Mouse (Mus musculus) gastrocnemius, adult 8-10 months (tissue): ENCODE measurements around the gene Tmem138. TPM values are rescaled to one million over a fixed set of nuclear protein-coding genes. Genes with fewer than 3 reads are reported as not detected.

Experiments used
- DNase-seq, 2 experiments: peaks; one replicate each; pipeline ENCODE4 v3.0.0; 2022; ENCODE audit warnings: low spot score in 2 of 2
- total RNA-seq, 4 experiments: library from RNA; stranded (reverse); gene quantifications; 2 replicates each; pipeline ENCODE4 v1.2.4; 2022

The Tmem138 gene
- 1 to 10 TPM in 2 of 4 experiments, under 1 TPM in 2; 0.80 to 1.7 (median 1.1) TPM for total RNA-seq

GRCm38 (mm10) chr19:10576690-10577561 lies at the start of gene Tmem138, which contains the start of gene Cyb561a3:
Gene Tmem138 (minus strand): TSS chr19:10577362.
Gene Cyb561a3 (plus strand): TSS chr19:10577172.
- DNase-seq = peak; percentile 83 to 84

- DNase-seq = no peak
Measured at GRCm38 (mm10) chr19:10608573-10609240, 31.5 kb upstream of the Tmem138 start.

- DNase-seq = no peak
Measured at GRCm38 (mm10) chr19:10605901-10606622, 28.9 kb upstream of the Tmem138 start.

- DNase-seq = peak; percentile 98 to 99
Measured at GRCm38 (mm10) chr19:10605293-10605900, 28.2 kb upstream of the Tmem138 start, which contains the start of the genes Ddb1 and Tkfc. Gene Ddb1 (plus strand): TSS chr19:10605327. Gene Tkfc (minus strand): TSS chr19:10605654.

DNA sequence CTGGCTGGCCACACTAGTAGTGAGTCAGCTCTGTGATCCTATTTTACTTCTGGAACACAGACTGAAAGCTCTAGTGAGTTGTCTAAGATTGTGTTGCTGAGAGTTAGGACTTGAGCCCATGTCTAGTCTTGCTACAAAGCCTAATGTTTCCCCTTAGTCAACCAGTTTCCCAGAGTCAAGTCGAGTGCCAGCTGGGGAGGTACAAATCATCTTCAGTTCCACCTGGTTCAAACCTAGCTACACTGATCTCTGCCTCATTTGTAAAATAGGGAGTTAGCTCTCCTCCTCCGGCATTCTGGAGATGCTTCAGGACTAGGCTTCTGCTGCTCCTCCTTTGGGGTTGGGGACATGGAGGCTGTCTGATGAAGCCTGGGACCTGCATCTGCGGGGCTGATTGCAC lies 27.4 kb upstream of the Tmem138 start:
- DNase-seq = no peak

DNA sequence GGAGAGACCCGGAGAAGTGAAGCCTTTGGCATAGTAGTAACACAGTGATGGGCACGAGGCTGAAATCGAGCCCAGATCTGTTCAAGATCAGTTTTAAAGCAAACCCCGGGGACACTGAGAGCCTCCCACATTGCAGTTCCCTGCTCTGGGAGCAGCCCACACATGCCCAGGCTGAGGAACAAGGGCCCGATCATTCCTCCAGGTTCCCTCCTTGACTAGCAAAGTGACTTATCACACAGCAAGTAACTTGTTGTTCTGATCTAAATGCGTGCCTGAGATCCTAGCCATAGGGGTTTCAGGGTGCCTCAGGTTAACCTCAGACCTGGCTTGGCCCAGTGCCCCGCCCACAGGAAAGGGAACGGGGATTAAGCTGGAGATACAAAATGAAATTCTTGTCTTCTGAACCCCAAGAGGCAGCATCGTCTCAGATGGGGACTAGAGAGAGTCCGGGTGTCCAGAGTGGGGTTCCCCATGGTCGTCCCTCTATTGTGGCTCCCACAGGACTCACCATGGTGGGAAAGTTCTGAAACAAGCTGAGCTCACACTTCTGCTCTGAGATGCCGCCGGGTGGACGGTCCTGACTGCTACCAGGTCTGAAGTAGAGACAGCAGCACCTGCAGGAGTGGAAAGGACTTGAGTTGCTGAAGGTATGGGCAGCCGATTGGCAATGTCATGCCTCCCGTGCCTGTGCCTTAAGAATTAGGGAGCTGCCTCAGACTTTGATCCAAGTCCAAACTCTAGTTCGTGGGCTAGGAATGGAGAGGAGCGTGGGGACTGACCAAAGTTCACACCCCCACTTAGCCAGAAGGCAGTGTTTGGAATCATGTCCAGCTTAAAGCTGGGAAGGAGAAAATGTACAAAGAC lies 26.7 kb upstream of the Tmem138 start:
- DNase-seq = no peak

DNA sequence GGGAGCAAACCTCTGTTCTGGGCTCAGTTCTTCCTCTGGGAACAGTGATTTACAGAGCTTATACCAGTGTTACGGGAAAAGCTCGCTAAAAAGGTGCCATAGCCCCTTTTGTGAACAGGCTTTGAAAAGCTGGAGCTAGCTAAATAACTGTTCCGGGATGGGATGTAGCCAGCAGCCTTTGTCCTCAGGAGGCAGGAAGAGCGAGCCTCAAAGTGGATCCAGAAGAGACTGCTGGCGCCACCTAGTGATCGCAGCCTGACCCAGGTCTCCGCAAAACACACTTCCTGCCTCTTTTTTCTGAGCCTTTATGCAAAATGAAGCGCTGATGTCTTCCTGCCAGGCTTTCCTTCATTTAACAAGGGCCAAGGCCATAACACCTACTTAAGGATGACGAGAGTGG lies 25.6 kb upstream of the Tmem138 start:
- DNase-seq = peak; percentile 73 to 77

DNA sequence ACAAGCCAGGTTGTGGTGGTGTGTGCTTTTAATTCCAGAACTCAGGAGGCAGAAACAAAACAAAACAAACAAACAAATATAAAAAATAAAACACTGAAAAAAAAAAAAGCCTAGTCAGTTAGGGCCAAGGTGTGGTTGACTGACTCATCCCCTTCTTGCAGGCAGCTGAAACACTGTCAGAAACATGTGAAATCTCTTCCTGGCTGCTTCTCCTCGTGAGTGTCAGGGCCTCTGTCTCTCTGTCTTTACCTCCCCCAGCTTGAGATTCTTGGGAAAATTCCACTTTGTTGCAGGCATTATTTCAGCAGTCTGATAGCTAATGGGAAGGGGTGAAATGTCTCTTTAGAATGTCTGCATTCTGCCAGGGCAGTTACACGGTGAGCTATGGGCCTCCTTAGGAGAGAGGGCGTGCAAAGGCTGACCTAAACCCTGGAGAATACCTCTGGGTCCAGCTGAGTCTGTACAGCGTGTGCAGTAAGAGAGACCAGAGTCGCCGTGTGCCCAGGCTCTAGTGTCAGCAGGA lies 25.1 kb upstream of the Tmem138 start:
- no peak for DNase-seq

DNA sequence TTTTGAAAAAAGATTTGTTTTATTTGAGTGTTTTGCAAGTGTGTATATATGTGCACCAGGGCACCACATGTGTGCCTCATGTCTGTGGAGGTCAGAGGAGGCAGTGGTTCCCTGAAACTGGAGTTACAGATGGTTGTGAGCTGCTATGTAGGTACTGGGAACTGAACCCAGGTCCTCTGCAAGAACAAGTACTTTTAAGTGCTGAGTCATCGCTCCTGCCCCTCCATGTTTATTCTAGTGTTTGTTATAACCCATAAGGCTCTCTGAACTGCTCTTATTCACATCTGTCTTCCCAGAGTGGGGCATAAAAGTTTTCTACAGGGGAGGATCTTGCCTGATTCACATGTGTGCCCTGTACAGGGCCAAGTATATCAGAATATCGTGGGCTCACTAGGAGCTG lies 22.5 kb upstream of the Tmem138 start:
- no peak for DNase-seq

GRCm38 (mm10) chr19:10598188-10598587 lies 21.0 kb upstream of the Tmem138 start:
- no peak for DNase-seq

DNA sequence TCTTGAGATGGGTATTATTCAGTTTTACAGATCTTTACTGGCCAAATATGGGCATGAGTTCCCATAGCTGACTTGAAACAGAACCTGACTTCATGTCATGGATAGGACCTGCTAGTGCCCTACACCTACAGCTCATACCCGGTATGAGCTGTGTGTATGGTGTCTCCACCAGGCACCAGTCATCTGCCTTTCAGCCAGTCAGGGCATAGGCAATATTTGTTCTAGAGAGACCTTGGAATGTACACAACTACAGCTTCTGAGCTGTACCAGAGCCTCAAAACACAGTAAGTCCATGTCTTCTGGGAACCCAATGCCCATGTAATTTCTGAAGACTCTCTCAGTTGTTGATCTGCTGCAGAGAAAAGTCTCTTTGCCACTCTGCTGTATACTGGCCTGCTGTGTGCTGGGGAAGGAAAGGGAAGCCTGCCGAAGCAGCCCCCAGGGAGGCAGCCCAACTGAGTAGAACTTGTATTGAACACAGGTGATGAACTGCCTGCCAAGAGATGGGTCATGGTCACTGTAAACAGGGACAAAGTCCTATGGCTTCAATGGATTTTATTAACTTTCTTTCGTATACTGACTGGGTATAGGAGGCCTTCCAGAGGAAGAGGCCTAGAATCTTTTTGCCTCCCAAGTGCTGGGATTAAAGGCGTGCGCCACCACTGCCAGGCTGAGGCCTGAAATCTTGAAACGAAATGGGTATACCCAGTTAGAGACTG lies 14.7 kb upstream of the Tmem138 start:
- DNase-seq = no peak

DNA sequence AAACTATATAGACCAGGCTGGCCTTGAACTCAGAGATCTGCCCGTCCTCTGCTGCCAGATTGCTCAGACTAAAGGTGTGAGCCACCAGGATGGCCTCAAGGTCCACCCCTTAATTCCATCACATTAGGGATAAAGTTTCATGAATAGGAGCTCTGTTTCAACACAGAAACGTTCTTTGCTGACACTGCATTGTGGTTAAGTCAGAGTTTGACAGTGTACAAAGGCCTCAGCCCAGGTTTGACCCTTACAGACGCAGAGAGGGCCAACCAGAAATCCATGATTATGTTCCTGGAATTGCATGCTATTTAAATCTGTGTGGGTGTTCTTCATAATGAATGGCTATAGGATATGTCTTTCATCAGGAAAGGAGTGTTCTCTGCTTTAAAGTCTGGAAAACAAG lies 13.1 kb upstream of the Tmem138 start:
- DNase-seq = no peak

GRCm38 (mm10) chr19:10589127-10589857 lies 12.1 kb upstream of the Tmem138 start:
- DNase-seq = no peak

GRCm38 (mm10) chr19:10587231-10587630 lies 10.1 kb upstream of the Tmem138 start:
- no peak for DNase-seq

DNA sequence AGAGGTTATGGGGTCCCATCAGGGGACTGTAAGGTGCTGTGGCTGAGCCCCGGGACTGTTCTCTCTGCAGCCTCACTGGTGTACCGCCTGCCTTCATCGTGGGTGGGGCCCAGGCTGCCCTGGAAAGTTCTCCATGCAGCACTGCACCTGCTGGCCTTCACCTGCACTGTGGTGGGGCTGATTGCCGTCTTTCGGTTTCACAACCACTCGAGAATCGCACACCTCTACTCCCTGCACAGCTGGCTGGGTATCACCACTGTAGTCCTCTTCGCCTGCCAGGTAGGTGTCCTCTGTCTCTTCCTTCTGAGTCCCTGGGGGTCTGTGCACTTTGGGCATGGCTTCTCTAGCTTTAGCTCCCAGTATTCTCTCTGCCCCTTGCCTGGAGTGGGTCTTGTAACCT lies 8.0 kb upstream of the Tmem138 start:
- DNase-seq = no peak

DNA sequence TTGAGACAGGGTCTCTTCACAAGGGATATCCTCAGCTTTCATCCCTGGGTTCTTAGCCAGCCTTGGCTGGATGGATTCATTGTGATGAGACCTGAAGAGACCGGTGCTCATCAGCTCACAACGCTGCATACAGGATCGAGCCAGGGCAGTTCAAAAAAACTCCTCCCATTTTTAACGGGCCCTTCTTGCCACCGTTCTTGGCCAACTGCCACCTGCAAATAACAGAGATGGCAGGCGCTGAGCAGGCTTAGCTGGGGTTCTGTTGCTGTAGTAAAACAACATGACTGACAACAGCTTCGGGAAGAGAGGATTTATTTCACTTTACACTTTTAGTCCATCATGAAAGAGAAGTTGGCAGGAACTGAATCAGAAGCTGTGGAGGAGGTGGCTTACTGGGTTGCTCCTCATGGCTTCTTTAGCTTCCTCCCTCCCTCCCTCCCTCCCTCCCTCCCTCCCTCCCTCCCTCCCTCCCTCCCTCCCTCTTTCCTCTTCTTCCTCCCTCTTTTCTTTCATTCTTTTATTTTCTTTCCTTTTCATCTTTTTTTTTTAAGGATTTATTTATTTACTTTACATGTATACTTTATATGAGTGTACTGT lies 6.5 kb upstream of the Tmem138 start:
- no peak for DNase-seq

DNA sequence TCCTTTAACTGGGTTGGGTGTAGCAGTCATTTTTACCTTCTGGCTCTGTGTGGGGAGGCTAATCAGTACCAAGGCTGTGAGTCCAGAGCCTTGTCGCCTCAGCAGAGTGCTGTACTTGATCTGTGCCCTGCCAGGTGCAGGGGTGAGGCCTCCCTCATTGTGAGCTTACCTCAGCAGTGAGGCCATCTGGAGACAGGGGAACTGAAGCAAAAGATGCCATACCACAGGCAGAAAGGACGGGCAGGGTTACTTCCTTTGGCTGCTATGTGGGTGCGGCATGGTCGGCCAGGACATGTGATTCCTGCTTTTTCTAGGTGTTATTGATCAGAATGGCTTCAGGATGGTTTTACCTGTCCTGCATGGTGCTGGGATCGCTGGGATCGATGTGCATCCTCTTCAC lies 4.8 kb upstream of the Tmem138 start:
- DNase-seq = no peak

DNA sequence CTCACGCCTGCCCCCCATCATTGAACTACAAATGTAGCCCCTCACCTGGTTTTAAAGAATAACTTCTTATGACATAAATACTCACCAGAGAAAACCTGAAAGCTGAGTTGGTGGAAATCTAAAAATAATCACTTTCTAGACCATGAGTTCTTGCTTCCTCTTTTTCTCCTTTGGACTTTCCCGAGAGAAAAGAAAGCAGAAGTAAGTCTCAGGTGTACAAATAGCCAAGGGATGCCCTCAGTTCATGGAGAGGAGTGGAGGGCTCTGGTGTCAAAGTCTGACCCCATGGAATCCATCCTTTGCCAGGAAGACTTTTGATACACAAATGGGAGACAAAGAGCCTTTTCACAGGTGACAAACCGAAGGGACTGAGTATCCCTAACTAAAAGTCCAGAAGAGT lies 3.6 kb upstream of the Tmem138 start:
- DNase-seq = no peak
